Mouse (Mus musculus): ENCODE measurements around the gene Gm5460. TPM values are rescaled to one million over a fixed set of nuclear protein-coding genes. Genes with fewer than 3 reads are reported as not detected.

The Gm5460 gene
- total RNA-seq (2021) = not detected

- no peak for DNase-seq
- intact Hi-C loops (cut with DNase I) = no loop called here
These were observed at the start of gene Gm5460 for GRCm38 (mm10) chr14:34016381-34016780. TSS of gene Gm5460 (plus strand) at chr14:34016758.

- peak; percentile 56 for DNase-seq
- intact Hi-C loops (cut with DNase I) = no loop called here
These were observed 43.9 kb upstream of the Gm5460 start for GRCm38 (mm10) chr14:33972679-33973078.

- intact Hi-C loops (cut with DNase I) = no loop called here
- no peak for DNase-seq
These were observed 41.8 kb upstream of the Gm5460 start for GRCm38 (mm10) chr14:33974752-33975151.

GRCm38 (mm10) chr14:33977748-33978147 is 38.8 kb upstream of the Gm5460 start:
- peak; percentile 56 for DNase-seq
- intact Hi-C loops (cut with DNase I) = no loop called here

- intact Hi-C loops (cut with DNase I) = no loop called here
- peak; percentile 60 for DNase-seq
These were observed 37.9 kb upstream of the Gm5460 start, which contains the start of gene Zfp488 for GRCm38 (mm10) chr14:33978604-33979059. TSS of gene Zfp488 (minus strand) at chr14:33978764.

- no peak for DNase-seq
These were observed 27.4 kb upstream of the Gm5460 start for GRCm38 (mm10) chr14:33989201-33989600.

GRCm38 (mm10) chr14:33991971-33992370 is 24.6 kb upstream of the Gm5460 start:
- DNase-seq = no peak
- intact Hi-C loops (cut with DNase I) = no loop called here

More at GRCm38 (mm10) chr14:33989201-33989600, 27.4 kb upstream of the Gm5460 start:
- intact Hi-C loops (cut with DNase I) = no loop called here

GRCm38 (mm10) chr14:33993051-33993450 is 23.5 kb upstream of the Gm5460 start:
- no peak for DNase-seq
- intact Hi-C loops (cut with DNase I) = no loop called here

- intact Hi-C loops (cut with DNase I) = no loop called here
- no peak for DNase-seq
These were observed 22.9 kb upstream of the Gm5460 start for GRCm38 (mm10) chr14:33993521-33994289.

GRCm38 (mm10) chr14:33997427-33997826 is 19.1 kb upstream of the Gm5460 start:
- intact Hi-C loops (cut with DNase I) = no loop called here
- no peak for DNase-seq

GRCm38 (mm10) chr14:34000076-34000475 is 16.5 kb upstream of the Gm5460 start:
- intact Hi-C loops (cut with DNase I) = no loop called here
- no peak for DNase-seq

GRCm38 (mm10) chr14:34001445-34001844 is 15.1 kb upstream of the Gm5460 start:
- intact Hi-C loops (cut with DNase I) = no loop called here
- DNase-seq = no peak

- DNase-seq = no peak
- intact Hi-C loops (cut with DNase I) = no loop called here
These were observed 14.2 kb upstream of the Gm5460 start for GRCm38 (mm10) chr14:34002358-34002757.

- intact Hi-C loops (cut with DNase I) = no loop called here
These were observed 1.5 kb upstream of the Gm5460 start, which contains the start of gene Gm30083 for GRCm38 (mm10) chr14:34015063-34015462. TSS of gene Gm30083 (minus strand) at chr14:34015182.

GRCm38 (mm10) chr14:34016938-34017337 is 380 bp downstream of the Gm5460 start:
- DNase-seq = no peak
- intact Hi-C loops (cut with DNase I) = no loop called here

More at GRCm38 (mm10) chr14:34015063-34015462, 1.5 kb upstream of the Gm5460 start, which contains the start of gene Gm30083:
- no peak for DNase-seq

- no peak for DNase-seq
- intact Hi-C loops (cut with DNase I) = no loop called here
These were observed 10.2 kb downstream of the Gm5460 start for GRCm38 (mm10) chr14:34026710-34027109.

GRCm38 (mm10) chr14:34033841-34034610 is 17.5 kb downstream of the Gm5460 start:
- DNase-seq = no peak
- intact Hi-C loops (cut with DNase I) = no loop called here

GRCm38 (mm10) chr14:34041241-34041640 is 24.7 kb downstream of the Gm5460 start:
- DNase-seq = peak; percentile 27

GRCm38 (mm10) chr14:34043341-34043740 is 26.8 kb downstream of the Gm5460 start:
- DNase-seq = no peak
- intact Hi-C loops (cut with DNase I) = no loop called here

More at GRCm38 (mm10) chr14:34041241-34041640, 24.7 kb downstream of the Gm5460 start:
- intact Hi-C loops (cut with DNase I) = no loop called here

- intact Hi-C loops (cut with DNase I) = no loop called here
- peak; percentile 77 for DNase-seq
These were observed 33.7 kb downstream of the Gm5460 start for GRCm38 (mm10) chr14:34050101-34050779.

- intact Hi-C loops (cut with DNase I) = no loop called here
- no peak for DNase-seq
These were observed 36.0 kb downstream of the Gm5460 start, which contains the start of gene Antxrl for GRCm38 (mm10) chr14:34052516-34052915. TSS of gene Antxrl (plus strand) at chr14:34052707.

All from left cerebral cortex, postnatal 4 days (tissue).